Mouse (Mus musculus): Measurements from ENCODE around the gene Ywhah. TPM values are rescaled to one million over a fixed set of nuclear protein-coding genes. Genes with fewer than 3 reads are reported as not detected.
A peak's percentile ranks its signal among the peaks of the same experiment; 100 is the strongest.

Ywhah gene
- polyA plus RNA-seq, 1 experiment from 2014 or later = 418 TPM

DNA sequence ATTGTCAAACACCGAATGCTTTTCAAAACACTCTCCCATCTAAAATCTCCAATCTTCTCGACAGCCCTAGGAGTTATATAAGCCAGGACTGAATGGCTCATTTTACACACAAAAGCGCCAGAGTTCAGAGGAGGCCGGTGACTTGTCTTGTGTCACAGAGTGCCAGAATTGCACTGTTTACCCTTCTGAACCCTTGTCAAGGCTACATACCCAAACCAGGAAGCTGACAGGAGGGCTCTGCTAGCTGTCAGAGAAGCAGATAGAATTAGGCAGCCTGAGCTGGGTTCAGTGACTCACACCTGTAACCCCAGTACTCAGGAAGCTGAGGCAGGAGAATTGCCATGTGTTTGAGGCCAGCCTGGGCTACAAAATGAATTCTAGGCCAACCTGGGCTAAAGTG is 11.2 kb upstream of the Ywhah start:
- ATAC-seq (ENCODE audit: insufficient read depth, low FRiP score) = no peak
- no peaks in the 10 kb centered on the region for H3K27me3 ChIP-seq (ENCODE audit: control insufficient read depth, insufficient read depth, low read length)
- H3K4me1 ChIP-seq (ENCODE audit: control insufficient read depth, insufficient read depth, low read length) = peaks cover 9% of the 10 kb centered on the region; the same call in 1 of the 2 replicates
- H3K4me2 ChIP-seq (ENCODE audit: low read depth, low read length) = no peak overlapping the region
- 67% methylated on average over 4 of the region's 4 CpGs for WGBS
- H3K9me3 ChIP-seq (replicated peaks; ENCODE audit: control insufficient read depth, low read length) = no peaks in the 10 kb centered on the region
- no peaks in the 10 kb centered on the region for H3K36me3 ChIP-seq (ENCODE audit: control insufficient read depth, insufficient read depth, low read length)
- H3K27ac ChIP-seq (ENCODE audit: low read length) = no peak overlapping the region
- no peak overlapping the region for H3K9ac ChIP-seq (ENCODE audit: low read length)
- no peak overlapping the region for H3K4me3 ChIP-seq (replicated peaks; ENCODE audit: low read length)

DNA sequence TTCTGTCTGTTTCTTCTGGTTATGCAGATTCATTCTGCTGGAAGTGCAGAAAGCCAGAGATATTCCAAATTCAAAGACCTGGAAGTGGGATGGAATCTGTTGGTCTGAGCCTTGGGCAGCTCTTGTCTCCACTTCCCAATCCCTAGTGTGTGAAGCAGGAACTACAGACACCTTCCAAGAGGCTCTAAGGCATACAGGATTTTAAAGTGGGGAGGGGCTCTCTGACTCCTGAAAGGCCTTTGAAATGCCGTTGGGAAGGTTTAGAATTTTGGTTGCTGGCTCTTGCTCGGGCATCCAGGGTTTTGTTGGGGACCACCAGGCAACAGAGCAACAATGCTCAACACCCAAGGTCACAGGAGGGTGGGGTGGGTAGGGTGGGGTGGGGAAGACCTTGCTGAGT is 9.3 kb upstream of the Ywhah start:
- WGBS = 53% methylated on average over 2 of the region's 2 CpGs
- no peak overlapping the region for H3K4me2 ChIP-seq (ENCODE audit: low read depth, low read length)
- H3K36me3 ChIP-seq (ENCODE audit: control insufficient read depth, insufficient read depth, low read length) = no peaks in the 10 kb centered on the region
- peaks cover 9% of the 10 kb centered on the region; the same call in 1 of the 2 replicates for H3K4me1 ChIP-seq (ENCODE audit: control insufficient read depth, insufficient read depth, low read length)
- no peak overlapping the region for H3K27ac ChIP-seq (ENCODE audit: low read length)
- H3K27me3 ChIP-seq (ENCODE audit: control insufficient read depth, insufficient read depth, low read length) = no peaks in the 10 kb centered on the region
- ATAC-seq (ENCODE audit: insufficient read depth, low FRiP score) = no peak
- no peak overlapping the region for H3K9ac ChIP-seq (ENCODE audit: low read length)
- no peaks in the 10 kb centered on the region for H3K9me3 ChIP-seq (replicated peaks; ENCODE audit: control insufficient read depth, low read length)
- no peak overlapping the region for H3K4me3 ChIP-seq (replicated peaks; ENCODE audit: low read length)

DNA sequence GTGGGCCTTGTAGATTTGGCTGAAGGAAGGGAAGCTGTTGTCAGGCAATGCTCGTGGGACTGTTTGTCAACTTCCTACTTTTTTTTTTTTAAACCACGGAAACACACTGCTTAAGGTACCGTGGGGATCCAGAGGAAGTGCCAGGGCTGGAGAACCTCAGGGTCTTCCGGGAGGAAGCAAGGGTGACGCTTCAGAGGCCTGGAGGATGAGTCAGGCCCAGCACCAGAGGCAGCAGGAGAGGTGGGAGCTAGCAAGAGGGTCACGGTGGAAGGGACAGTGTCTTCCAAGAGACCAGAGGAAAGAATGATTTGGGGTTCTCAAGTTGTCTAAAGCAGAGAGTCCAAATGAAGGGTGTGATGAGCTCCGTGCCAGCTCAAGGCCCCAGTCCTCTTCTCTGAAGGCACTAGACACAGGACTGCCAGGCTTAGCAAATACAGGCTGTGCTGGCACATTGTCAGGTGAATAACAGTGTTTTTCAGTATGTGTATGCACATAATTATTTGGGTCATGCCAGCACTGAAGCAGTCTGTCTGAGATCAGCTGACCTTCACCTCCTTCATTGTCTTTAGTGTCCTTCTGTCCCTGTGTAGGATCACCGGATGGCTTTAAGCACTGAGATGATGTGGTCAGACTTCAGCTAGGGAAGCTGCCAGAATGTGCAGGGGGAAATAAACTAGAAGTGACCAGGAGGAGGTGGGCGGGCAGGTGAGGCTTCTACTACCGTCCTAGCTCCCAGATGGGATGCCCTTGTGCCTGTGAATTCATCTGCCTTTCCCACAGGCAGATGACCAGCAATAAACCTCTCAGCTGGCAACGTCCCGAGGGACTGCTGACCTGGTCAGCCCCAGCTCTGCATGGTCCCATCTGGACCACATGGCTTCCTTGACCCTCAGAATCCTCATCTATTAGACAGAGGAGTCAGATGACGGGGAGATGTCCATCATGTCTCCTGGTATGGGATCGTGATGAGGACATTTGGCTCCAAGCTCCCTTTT is 8.5 kb upstream of the Ywhah start:
- Histone ChIP-seq H3K27me3 (ENCODE audit: control insufficient read depth, insufficient read depth, low read length) (no peaks in the 10 kb centered on the region), H3K27ac (ENCODE audit: low read length) (peak overlapping the region; percentile 33; the same call in 1 of the 2 replicates), H3K4me1 (ENCODE audit: control insufficient read depth, insufficient read depth, low read length) (peaks cover 9% of the 10 kb centered on the region; the same call in 1 of the 2 replicates), H3K9me3 (replicated peaks; ENCODE audit: control insufficient read depth, low read length) (no peaks in the 10 kb centered on the region), H3K9ac (ENCODE audit: low read length) (no peak overlapping the region), H3K4me2 (ENCODE audit: low read depth, low read length) (no peak overlapping the region), H3K4me3 (replicated peaks; ENCODE audit: low read length) (no peak overlapping the region), H3K36me3 (ENCODE audit: control insufficient read depth, insufficient read depth, low read length) (no peaks in the 10 kb centered on the region)
- WGBS = 70% methylated on average over 14 of the region's 14 CpGs
- ATAC-seq (ENCODE audit: insufficient read depth, low FRiP score) = no peak

DNA sequence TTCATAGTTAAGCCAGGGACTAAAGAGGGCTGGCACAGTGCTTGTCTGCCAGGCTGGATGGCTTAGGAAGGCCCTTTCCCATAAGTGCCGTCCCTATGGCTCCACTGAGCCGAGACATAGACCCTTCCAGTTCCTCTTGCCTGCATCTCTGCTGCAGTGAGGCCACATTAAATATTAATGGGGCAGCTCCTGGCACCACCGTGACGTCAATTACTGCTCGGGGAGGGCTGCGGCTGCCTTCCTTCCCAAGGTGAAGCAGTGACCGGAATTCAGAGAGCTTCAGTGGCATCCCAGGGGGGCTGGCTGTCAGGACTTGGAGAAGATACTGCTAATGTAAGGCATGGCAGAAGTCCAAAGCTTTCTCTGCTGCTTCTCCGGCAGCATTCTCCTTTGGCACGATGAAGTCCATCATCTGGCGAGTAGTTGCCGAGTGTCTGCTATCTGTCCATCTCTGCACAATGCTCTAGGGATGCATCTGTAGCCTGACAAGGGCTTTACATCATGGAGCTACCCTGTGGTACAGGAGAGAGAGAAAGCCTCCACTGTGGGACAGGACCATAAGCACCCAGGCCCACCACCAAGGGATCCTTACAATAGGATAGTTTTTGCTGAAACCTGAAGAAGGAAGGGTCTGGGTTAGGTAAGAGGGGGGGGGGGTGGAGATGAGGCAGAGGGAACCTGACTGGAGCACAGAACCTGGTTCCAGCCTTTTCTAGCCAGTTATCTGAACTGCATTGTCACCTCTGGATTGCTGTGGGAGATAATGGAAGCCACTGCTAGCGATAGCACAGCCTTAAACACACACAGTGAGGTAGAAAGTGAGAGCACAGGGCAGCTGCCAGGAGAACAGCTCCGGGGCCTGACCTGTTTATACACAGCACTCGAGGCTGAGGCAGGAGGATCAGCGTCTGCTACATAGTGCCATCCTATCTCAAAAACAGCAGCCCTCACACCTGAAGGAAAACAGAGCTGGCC is 7.2 kb upstream of the Ywhah start:
- Histone ChIP-seq H3K9ac (ENCODE audit: low read length) (peak overlapping the region; percentile 31), H3K27ac (ENCODE audit: low read length) (peak overlapping the region; percentile 33; the same call in 1 of the 2 replicates), H3K9me3 (replicated peaks; ENCODE audit: control insufficient read depth, low read length) (no peaks in the 10 kb centered on the region), H3K27me3 (ENCODE audit: control insufficient read depth, insufficient read depth, low read length) (no peaks in the 10 kb centered on the region), H3K36me3 (ENCODE audit: control insufficient read depth, insufficient read depth, low read length) (no peaks in the 10 kb centered on the region), H3K4me2 (ENCODE audit: low read depth, low read length) (peak overlapping the region; percentile 15; the same call in 1 of the 2 replicates), H3K4me3 (replicated peaks; ENCODE audit: low read length) (no peak overlapping the region), H3K4me1 (ENCODE audit: control insufficient read depth, insufficient read depth, low read length) (peaks cover 9% of the 10 kb centered on the region; the same call in 1 of the 2 replicates)
- 38% methylated on average over 15 of the region's 15 CpGs for WGBS
- 0 out of 2 replicates have a peak, but pooled peaks have one; percentile 15 for ATAC-seq (ENCODE audit: insufficient read depth, low FRiP score)

DNA sequence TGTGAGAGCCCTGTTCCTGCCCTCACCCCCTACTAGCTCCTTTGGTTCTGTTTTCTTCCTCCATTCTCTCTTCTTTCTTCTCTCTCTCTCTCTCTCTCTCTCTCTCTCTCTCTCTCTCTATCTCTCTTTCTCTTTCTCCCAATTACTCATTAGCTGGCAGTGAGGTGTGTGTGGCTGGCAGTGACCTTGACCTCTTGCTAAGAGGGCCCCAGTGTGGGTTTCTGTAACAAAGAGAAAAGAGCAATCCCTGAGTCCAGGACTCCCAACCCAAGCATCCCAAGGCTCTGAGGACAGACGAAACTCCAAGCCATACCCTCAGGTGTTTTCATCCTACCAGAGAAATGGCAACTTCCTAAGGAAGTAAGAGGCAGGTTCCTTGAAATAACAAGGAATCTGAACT is 4.5 kb upstream of the Ywhah start:
- H3K9ac ChIP-seq (ENCODE audit: low read length) = no peak overlapping the region
- WGBS = 48% methylated on average over 1 of the region's 1 CpGs
- H3K27ac ChIP-seq (ENCODE audit: low read length) = no peak overlapping the region
- ATAC-seq (ENCODE audit: insufficient read depth, low FRiP score) = no peak
- no peak overlapping the region for H3K4me2 ChIP-seq (ENCODE audit: low read depth, low read length)
- H3K4me3 ChIP-seq (replicated peaks; ENCODE audit: low read length) = no peak overlapping the region
- no peaks in the 10 kb centered on the region for H3K9me3 ChIP-seq (replicated peaks; ENCODE audit: control insufficient read depth, low read length)
- peaks cover 17% of the 10 kb centered on the region for H3K4me1 ChIP-seq (ENCODE audit: control insufficient read depth, insufficient read depth, low read length)
- H3K27me3 ChIP-seq (ENCODE audit: control insufficient read depth, insufficient read depth, low read length) = no peaks in the 10 kb centered on the region
- no peaks in the 10 kb centered on the region for H3K36me3 ChIP-seq (ENCODE audit: control insufficient read depth, insufficient read depth, low read length)

DNA sequence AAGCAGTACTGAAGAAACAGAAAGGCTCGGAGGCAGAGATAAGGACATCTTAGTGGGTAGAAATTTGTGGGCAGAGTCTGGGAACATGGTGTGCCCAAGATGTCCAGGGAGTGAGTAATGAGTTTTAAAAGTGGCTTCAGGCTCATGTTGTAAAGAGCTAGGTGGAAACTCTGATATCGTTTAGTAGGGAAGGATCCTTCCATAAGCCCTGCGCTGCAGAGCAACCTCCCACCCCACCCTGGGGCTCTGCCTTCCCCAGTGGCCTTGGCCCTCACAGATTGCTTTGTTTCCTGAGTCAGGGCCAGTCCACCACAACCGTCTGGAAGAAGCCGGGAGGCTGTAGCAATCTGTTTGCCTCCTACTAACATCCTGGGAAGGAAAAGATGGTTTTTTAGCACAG is 3.0 kb upstream of the Ywhah start:
- Histone ChIP-seq H3K9me3 (replicated peaks; ENCODE audit: control insufficient read depth, low read length) (no peaks in the 10 kb centered on the region), H3K36me3 (ENCODE audit: control insufficient read depth, insufficient read depth, low read length) (no peaks in the 10 kb centered on the region), H3K4me2 (ENCODE audit: low read depth, low read length) (no peak overlapping the region), H3K4me3 (replicated peaks; ENCODE audit: low read length) (no peak overlapping the region), H3K27ac (ENCODE audit: low read length) (no peak overlapping the region), H3K9ac (ENCODE audit: low read length) (no peak overlapping the region), H3K27me3 (ENCODE audit: control insufficient read depth, insufficient read depth, low read length) (no peaks in the 10 kb centered on the region), H3K4me1 (ENCODE audit: control insufficient read depth, insufficient read depth, low read length) (peaks cover 19% of the 10 kb centered on the region)
- 50% methylated on average over 5 of the region's 5 CpGs for WGBS
- ATAC-seq (ENCODE audit: insufficient read depth, low FRiP score) = no peak

DNA sequence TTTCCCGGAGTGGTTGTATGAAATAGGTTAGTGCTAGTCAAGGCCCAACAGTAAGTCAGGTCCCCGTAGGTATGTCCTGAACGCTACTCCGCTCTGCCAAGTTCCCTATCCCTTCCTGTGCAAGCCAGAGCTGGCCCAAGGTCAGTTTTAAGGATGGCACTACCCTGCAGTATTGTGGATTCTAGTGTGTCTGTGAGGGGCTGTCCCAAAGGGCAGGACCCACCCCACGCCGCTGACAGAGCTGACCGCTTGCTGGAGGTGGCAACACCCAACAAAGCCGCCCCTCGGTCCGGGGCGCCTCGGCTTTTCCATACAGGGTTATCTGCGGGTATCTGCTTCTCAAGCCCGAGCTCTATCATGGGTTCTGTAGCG is 441 bp upstream of the Ywhah start:
- Histone ChIP-seq H3K4me3 (replicated peaks; ENCODE audit: low read length) (peak overlapping the region; percentile 59), H3K27ac (ENCODE audit: low read length) (peak overlapping the region; percentile 88), H3K9me3 (replicated peaks; ENCODE audit: control insufficient read depth, low read length) (no peaks in the 10 kb centered on the region), H3K4me2 (ENCODE audit: low read depth, low read length) (peak overlapping the region; percentile 81), H3K36me3 (ENCODE audit: control insufficient read depth, insufficient read depth, low read length) (no peaks in the 10 kb centered on the region), H3K4me1 (ENCODE audit: control insufficient read depth, insufficient read depth, low read length) (peaks cover 22% of the 10 kb centered on the region), H3K27me3 (ENCODE audit: control insufficient read depth, insufficient read depth, low read length) (no peaks in the 10 kb centered on the region), H3K9ac (ENCODE audit: low read length) (peak overlapping the region; percentile 78)
- WGBS = 2% methylated on average over 15 of the region's 15 CpGs
- ATAC-seq (ENCODE audit: insufficient read depth, low FRiP score) = peak; percentile 39

DNA sequence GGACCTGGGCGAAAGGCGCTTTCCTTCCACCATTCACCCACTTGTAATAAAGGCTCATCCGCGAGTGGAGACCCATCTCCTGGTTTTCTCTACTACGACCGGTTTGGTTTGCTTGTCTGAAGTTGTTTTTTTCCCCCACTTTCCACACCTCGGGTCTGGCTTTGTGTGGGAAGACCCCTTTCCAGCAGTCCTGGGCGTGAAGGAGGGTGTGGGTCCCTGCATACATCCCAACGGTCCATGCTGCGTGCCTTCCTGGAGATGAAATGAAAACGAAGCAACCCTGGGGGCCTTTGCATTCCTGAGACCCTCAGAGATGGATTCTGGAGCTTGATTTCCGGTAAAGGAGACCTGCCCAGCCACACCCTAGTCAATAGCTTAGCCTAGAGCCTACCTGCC is 808 bp downstream of the Ywhah start:
- no peaks in the 10 kb centered on the region for H3K36me3 ChIP-seq (ENCODE audit: control insufficient read depth, insufficient read depth, low read length)
- WGBS = under 1% methylated on average over 12 of the region's 12 CpGs
- peak overlapping the region; percentile 100 for H3K27ac ChIP-seq (ENCODE audit: low read length)
- H3K27me3 ChIP-seq (ENCODE audit: control insufficient read depth, insufficient read depth, low read length) = no peaks in the 10 kb centered on the region
- peak overlapping the region; percentile 59 for H3K4me3 ChIP-seq (replicated peaks; ENCODE audit: low read length)
- H3K4me1 ChIP-seq (ENCODE audit: control insufficient read depth, insufficient read depth, low read length) = peaks cover 22% of the 10 kb centered on the region
- H3K9ac ChIP-seq (ENCODE audit: low read length) = peak overlapping the region; percentile 97
- peak overlapping the region; percentile 79 for H3K4me2 ChIP-seq (ENCODE audit: low read depth, low read length)
- H3K9me3 ChIP-seq (replicated peaks; ENCODE audit: control insufficient read depth, low read length) = no peaks in the 10 kb centered on the region
- no peak for ATAC-seq (ENCODE audit: insufficient read depth, low FRiP score)

Measured in stomach, embryonic 16.5 days (tissue).